Mouse (Mus musculus) liver (tissue): Measurements from ENCODE around the gene Gm37240.
A peak's percentile ranks its signal among the peaks of the same experiment; 100 is the strongest.
"Not testable (repeated sequence)": the region's sequence is repeated elsewhere in the genome, so short reads cannot be mapped to it uniquely, and the experiment has no call there.

Experiments used
- DNase-seq: peaks from one replicate; pipeline ENCODE4 v3.0.0-alpha.2; 2020; ENCODE audit warnings: mixed read lengths

Gm37240 gene

GRCm38 (mm10) chr3:84927901-84928300, 959.4 kb downstream of the Gm37240 start:
- DNase-seq: no peak

DNA sequence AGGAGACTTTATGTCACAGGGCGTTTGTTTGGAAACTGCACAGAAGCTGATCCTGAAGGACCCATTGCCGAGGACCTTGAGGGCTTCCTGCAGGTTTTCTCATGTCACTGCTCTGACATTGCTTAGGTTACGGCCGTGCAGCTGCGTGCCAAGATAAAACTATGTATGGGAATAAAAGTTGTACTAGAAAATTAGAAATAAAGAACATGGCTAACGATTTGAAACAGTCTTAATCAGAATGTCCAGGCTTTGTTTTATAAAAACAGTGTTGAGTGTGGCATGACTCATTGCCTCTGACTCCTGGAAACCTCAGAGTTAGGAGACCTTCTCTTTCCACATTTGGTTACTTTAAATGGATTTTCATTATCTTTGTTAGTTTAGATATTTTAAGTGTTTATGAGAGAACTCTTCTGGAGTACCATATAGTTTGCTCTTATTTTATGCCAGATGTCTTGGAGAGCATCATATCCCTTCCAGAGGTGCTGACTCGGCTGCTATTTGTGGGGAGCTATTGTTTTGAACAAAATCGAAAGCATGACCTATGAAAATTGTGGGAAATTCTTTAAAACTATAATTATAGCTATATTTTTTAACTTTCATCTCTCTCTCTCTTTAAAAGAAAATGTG, 960.0 kb downstream of the Gm37240 start:
- no peak for DNase-seq

DNA sequence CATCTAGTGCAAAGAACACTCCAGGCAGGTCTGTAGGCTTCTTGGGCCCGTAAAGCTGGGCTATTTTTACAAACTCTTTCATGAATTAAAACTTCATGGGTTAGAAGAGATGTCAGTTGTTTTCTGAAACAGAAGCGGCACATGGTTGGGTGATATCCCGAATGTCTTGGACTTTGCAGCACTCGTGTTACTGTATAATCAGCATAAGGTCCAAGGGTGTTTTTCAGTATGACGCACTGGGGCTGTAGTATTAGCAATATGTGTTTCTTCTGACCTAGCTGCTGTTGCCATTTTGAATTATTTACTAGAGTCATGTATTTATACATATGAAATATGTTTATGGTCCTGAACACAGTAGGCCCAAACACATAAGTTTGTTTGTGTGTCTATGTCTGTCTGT, 961.2 kb downstream of the Gm37240 start:
- no peak for DNase-seq

GRCm38 (mm10) chr3:84925229-84925628, 962.1 kb downstream of the Gm37240 start:
- no peak for DNase-seq

DNA sequence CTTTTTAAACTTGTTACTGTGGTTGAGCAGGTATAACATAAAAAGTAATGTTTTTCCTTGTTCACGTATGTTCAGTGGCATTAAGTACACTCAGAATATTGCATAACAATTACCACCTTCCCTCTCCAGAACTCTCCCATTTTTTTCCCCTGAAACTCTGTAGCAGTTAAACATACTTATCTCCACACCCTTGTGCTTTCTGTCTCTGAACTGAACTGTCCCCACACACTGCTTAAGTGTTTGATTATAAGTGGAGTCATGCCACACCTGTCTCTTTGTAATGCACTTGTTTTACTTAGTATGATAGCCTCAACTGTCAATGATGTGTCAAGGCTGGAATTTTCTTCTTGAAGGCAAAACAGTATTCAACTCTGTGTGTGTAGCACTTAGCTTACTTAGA, 963.6 kb downstream of the Gm37240 start:
- no peak for DNase-seq

- no peak for DNase-seq
These were observed 964.1 kb downstream of the Gm37240 start for GRCm38 (mm10) chr3:84923256-84923655.

DNA sequence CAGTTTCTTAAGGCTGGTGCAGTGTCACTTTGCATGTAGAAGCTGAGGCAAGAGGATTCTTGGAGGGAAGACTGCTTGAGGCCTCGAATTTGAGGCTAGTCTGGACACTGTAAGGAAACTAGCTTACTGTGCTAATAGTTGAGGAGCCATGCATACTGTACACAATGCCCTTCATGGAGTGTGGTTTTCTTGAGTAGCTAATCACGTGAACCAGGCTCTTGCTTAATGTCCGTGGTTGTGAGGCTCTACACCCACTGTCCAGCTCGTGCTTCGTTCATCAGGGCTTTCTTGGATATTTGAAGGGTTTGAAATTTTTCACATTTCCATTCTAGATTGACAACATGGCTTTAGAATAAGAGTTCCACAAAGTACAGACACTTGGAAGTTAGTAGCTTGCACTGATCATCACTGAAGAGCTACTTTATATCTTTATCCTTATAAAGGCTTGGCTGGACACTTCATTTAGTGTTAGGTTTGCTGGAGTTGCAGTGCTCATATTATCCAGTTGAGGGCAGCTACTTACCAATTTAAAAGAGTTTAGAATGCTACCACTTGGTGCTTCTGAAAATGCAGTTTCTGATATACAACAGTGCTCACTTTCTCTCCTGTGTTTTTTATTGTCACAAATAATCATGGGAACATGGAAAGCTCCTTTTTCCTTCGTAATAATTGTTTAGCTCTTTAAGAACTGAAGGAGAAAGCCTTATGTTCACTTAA, 965.5 kb downstream of the Gm37240 start:
- DNase-seq: no peak

DNA sequence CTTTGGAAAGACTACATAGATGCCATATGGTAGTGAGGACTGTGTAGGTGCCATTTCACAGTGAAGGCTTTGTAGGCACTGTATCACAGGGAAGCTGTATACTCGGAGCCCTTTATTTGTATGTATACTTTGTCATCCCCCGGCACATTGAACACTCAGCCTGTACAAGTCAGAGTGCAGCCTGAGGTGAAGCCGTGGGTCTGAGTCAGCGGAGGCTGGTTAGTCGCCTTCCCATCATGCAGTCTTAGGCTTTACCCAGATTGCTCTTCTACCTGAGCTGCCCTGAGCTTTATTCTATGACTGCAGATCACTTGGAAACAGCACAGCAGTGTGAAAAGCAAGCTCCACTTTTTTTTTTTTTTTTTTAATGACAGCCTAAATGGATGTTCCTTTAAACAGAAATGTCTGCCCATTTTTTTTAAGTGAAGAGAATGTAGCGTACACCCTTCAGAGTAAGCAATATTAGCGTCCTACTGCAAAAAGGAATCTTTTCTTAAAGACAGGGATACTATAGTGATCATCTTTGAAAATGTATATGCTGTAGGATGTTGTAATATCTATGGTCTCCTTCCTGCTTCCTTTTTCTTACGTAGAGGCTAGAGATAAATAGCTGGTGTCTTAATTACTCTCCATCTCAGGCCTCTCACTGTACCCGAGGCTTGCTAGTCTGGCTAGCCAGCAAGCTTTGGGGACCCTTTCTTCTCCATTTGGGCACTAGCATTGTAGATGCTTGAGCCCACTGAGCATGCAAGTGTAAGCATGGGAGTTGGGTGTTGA, 969.2 kb downstream of the Gm37240 start:
- no peak for DNase-seq

DNA sequence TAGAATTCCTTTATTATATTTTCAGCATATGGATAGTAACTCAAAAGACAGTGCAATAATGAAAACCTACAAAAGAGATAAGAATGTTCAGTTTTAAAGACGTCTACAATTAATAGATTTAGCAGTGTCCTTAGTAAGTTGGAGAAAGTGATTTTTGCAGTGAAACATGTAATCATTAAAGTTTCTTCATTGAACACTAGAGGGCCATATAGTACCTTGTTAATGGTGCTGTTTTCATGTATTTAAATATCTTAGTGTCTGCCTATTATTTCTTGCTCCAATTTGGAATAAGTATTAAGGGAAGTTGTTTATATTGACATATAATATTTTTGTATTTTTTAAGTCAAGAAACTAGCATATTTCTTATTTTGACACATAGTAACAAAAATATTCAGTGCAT, 973.0 kb downstream of the Gm37240 start:
- DNase-seq: no peak

- DNase-seq: peak; percentile 20
These were observed 980.8 kb downstream of the Gm37240 start for GRCm38 (mm10) chr3:84906528-84906927.

DNA sequence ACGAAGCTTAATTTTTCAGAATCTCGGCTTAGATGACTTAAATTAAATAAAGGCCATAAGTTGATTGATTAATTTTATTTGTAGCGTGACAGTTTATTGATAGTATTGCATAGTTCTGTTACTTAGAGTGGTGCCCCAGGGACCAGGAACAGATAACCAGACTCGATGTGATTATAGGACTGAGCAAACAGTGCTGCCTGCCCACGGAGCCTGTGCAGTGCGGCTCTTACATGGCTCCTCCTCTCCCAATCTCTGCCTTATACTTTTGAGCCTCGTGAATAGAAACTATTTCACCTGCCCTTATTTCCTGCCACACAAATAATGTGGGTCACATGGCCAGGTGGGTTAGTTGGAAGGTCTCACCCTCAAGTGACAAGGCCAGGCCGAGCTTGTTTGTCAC, 989.4 kb downstream of the Gm37240 start:
- no peak for DNase-seq

DNA sequence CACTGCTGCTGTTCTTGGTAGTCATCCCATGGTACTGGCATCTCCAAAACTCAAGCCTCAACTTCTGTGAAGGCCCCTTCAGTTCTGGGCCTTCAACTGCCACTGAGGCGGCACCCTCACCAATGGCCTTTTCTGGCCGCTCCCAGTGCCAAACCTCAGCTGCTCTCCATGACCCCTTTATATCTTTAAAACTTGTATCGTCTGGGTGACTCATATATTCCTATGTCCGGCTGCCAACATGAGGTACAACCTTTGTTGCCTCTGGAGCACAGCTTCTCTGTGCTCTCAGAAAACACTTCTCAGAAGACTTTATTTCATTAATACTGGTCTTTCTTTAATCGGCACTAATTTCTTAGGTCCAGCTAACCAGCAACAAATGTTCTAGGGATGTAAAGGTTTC, 996.3 kb downstream of the Gm37240 start:
- DNase-seq: no peak

- no peak for DNase-seq
These were observed 997.7 kb downstream of the Gm37240 start for GRCm38 (mm10) chr3:84889648-84890047.

DNA sequence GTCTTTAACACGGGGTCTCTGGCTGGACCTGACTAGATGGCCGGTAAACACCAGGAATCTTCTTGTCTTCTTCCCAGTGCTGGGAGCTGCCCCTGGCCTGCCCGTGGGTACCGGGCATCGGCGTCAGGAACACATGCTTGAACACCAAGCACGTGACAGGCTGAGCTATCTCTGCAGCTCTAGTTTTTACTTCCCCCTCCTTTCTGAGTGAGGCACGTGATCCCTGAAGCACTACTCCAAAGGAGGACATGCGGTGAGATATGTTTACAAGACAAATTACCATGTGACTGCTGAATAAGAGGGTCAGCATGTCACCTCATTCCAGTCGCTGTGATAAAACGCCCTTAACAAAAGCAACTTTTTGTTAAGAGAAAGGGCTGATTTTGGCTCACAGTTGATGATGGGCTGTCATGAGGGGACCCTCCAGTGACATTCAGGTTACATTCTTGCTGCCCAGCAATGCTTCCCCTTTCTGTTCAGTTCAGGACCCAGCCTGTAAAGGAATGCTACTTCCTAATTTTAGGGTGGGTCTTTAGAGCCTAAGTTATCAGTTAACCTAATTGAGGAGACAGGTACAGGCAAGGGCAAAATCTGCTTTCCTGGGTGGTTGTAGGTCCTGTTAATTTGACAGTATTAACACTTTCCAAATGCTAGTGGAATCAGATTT, 1003.4 kb downstream of the Gm37240 start:
- DNase-seq: peak; percentile 13

DNA sequence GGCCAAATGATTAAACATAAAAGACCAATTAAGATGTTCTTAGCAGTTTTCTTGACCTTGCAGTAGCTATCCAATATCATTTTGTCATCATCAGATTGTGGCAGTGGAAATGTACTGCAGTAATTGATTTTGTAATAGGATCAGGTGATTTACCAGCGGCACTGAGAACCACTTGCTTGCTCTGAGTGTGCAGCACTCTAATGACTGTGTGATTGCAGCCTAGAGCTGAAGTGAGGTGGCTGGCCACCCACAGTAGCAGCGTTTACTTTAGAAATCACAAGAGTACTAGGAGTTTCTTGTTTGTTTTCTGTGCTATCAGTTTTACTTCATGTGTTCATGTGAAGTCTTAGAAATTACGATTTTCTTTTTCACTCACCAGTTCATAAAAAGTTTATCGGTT, 1011.1 kb downstream of the Gm37240 start:
- no peak for DNase-seq

DNA sequence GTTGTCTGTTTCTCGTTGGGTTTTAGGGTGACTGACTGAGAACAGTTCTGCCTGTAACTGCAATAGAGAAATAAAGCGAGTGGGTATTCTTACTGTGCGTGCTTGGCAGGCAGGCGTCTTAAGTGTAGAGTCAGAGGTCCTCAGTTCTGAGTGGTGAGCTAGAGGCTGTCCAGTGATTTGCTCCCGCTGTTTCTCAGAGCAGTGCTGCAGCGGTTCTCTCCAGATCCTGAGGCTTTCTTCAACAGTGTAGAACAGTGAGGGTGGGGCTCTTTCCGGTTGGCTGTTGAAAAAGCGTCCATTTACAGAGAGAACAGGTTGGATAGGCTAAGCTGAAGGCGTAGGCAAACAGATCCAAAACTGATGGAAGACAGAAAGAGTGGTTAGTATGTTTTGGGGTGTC, 1012.0 kb downstream of the Gm37240 start:
- no peak for DNase-seq

DNA sequence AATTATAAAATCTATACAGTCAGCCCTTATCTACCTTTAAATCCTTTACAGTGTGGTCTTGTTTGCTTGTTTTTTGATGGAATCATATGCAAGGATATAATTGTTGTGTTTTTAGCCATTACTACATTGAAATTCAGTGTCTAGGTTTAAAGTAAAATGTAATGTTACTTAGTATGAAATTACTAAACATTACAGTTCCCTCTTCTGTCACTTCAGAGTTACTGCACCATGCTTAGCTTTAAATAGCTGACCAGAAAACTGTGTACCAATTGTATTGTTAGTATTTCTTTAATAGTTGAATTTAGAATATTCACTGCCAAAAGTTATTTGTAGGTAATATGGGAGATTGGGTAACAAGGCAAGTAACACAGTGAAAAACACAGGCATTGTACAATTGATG, 1017.2 kb downstream of the Gm37240 start:
- DNase-seq: no peak

DNA sequence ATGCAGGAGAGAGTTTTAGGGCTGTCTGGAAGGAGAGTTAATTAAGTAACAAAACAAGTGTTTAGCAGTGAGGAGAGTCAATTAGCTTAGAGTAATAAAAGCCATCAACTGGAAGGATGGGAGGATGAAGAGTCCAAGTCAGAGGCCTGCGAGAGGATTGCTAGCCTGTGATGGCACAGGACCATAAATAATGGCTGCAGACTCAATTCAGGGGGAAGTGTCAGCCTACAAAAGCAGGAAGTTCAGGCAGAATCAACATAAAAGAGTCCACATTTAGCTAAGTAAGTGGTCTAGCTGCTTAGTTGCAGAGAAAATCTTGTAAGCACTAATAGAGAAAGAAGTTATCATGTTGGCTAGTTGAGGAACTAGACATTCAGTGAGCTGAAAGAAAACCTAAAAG, 1019.3 kb downstream of the Gm37240 start:
- no peak for DNase-seq

DNA sequence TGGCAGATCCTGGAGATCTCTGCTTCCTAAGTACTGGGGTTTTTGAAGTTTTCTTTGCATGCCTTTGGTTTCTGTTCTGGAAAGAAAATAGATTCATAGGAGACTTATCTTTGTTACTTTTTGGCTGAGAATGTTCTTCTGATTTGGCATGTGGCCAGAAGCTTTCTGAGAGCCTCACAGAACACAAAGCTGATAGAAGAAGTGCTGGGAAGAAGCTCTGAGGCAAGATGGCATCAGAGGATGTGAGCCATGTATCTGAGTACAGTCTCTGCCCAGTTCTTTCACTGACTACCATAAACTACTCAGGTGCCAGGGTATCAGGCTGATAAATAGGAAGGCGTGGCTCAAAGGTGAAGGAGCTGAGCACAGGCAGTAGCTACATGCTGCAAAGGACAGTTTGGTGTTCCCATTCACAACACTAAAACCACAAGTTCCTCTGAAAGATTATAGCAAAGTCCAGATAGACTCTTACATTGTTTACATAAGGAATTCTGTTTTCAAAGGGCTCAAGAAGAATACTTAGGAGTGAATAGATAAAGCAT, 1019.8 kb downstream of the Gm37240 start:
- no peak for DNase-seq

- no peak for DNase-seq
These were observed 1020.5 kb downstream of the Gm37240 start for GRCm38 (mm10) chr3:84866866-84867265.

DNA sequence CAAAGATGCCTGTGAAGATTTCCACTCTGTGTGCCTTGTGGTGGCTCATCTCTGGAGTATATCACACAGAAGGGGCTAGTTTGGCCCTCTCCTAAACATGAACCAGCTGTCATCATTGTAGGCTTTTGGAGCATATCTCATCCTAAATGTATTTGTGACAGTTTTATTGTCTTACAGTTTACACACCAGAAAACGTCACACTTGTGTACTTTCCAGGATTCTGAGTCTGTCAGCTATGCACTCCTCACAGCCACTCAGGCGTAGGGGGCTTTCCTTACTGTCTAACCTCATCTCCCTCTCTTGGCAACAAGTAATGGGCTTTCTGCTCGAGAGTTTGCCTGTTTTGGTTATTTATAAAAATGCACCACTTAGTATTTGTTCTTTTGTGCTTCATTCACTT, 1021.6 kb downstream of the Gm37240 start:
- DNase-seq: no peak

- not testable (repeated sequence) for DNase-seq
These were observed 1025.5 kb downstream of the Gm37240 start for GRCm38 (mm10) chr3:84861817-84862216.

DNA sequence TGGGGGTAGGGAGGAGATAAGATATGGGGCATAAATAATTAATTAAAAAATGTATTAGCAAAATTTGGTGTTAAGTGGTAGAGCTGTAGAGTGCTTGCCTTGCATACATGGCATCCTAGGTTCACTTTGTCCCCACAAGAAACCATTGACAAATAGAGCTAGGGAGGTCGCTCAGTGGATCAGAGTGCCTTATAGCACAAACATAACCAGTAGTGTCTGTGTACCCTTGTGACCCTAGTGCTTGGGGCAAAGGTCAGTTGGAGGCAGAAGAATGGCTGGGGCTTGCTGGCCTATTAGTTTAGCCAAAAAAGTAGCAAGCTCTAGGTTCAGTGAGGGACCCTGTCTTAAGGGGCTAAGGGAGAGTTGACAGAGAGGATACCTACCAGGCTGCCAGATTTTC, 1026.6 kb downstream of the Gm37240 start:
- no peak for DNase-seq
